In genomic region chr4:96878016-96878415, GRCm38 (mm10) we compare ENCODE assay signal across 16 mouse cellular contexts.
"Had no signal": no experiment of that assay in that cellular context is flagged by ENCODE, and none has a peak within 500 bp of the region (broad histone marks: within the 10 kb centered on the region; RNA-seq: fewer than 3 reads in every experiment).

No protein-coding gene starts in this region.

- H3K27me3 ChIP-seq: midbrain, embryonic 12.5 days; neural tube, embryonic 12.5 days; stomach, embryonic 15.5 days had no signal

- H3K27ac ChIP-seq: midbrain, embryonic 10.5 days; midbrain, embryonic 12.5 days; neural tube, embryonic 12.5 days; stomach, embryonic 15.5 days; stomach, postnatal 0 days had no signal

- H3K4me1 ChIP-seq: midbrain, embryonic 10.5 days; midbrain, embryonic 12.5 days; neural tube, embryonic 12.5 days; stomach, embryonic 15.5 days had no signal

- H3K4me3 ChIP-seq: midbrain, embryonic 10.5 days; midbrain, embryonic 12.5 days; myocyte; neural tube, embryonic 12.5 days; stomach, embryonic 15.5 days had no signal

- H3K36me3 ChIP-seq: midbrain, embryonic 10.5 days; midbrain, embryonic 12.5 days; neural tube, embryonic 12.5 days; stomach, embryonic 15.5 days had no signal

- ATAC-seq: midbrain, embryonic 16.5 days had no signal

- H3K9ac ChIP-seq: lung, embryonic 14.5 days; midbrain, embryonic 12.5 days; neural tube, embryonic 12.5 days; stomach, embryonic 15.5 days had no signal

- H3K4me2 ChIP-seq: lung, embryonic 14.5 days; midbrain, embryonic 12.5 days; neural tube, embryonic 12.5 days; stomach, embryonic 15.5 days had no signal

- H3K9me3 ChIP-seq: midbrain, embryonic 10.5 days; midbrain, embryonic 12.5 days; neural tube, embryonic 12.5 days; stomach, embryonic 15.5 days had no signal

- DNase-seq: lung, adult 18-20 months; lung, postnatal 10 days; lung, postnatal 4 days; midbrain, embryonic 14.5 days; right cerebral cortex, postnatal 14 days; thymus, adult 18-20 months; thymus, postnatal 14 days; thymus, postnatal 36 days had no signal
